ENCODE assay signal across 1 mouse cellular context in genomic region chr8:70234080-70234780, GRCm38 (mm10).
A peak's percentile ranks its signal among the peaks of the same experiment; 100 is the strongest.
TF ChIP-seq lines count a peak whose summit lies in the region.

TSS of gene Sugp2 (plus strand) at chr8:70234226.
TSS of gene Armc6 (minus strand) at chr8:70234466.

TF ChIP-seq in CH12.LX, 34 proteins besides CTCF, POLR2A, EP300 and RAD21 (continued from another document):
- TF ChIP-seq ETS1 (conservative IDR thresholded peaks at IDR 0.05; ENCODE audit: low read depth, low read length) (0 out of 2 replicates have a peak, but pooled peaks have one; percentile 14), ZC3H11A (IDR thresholded peaks at IDR 0.05; ENCODE audit: low read depth, low read length) (no peak), UBTF (IDR thresholded peaks at IDR 0.05; ENCODE audit: low read depth, low read length) (peak; percentile 53; the same call in 1 of the 2 replicates), MAFK (IDR thresholded peaks at IDR 0.05; ENCODE audit: insufficient replicate concordance, low read length) (no peak), POLR2AphosphoS2 (IDR thresholded peaks at IDR 0.05; ENCODE audit: low read depth, low read length) (peak; percentile 26; the same call in 1 of the 2 replicates), CHD1 (IDR thresholded peaks at IDR 0.05; ENCODE audit: low read depth, low read length) (no peak), TCF12 (IDR thresholded peaks at IDR 0.05; ENCODE audit: low read depth, low read length) (peak; percentile 69), ELF1 (IDR thresholded peaks at IDR 0.05; ENCODE audit: low read depth, low read length) (peak; percentile 78), SIN3A (IDR thresholded peaks at IDR 0.05; ENCODE audit: low read length) (peak; percentile 100), ZKSCAN1 (IDR thresholded peaks at IDR 0.05; ENCODE audit: borderline replicate concordance, low read depth, low read length) (no peak), TBP (conservative IDR thresholded peaks at IDR 0.05; ENCODE audit: low read depth, low read length) (peak; percentile 51; the same call in 1 of the 2 replicates), MAZ (IDR thresholded peaks at IDR 0.05; ENCODE audit: low read depth, low read length) (peak; percentile 79; the same call in 1 of the 2 replicates), GABPA (IDR thresholded peaks at IDR 0.05; ENCODE audit: insufficient replicate concordance, low read depth, low read length) (no peak; the same call in 1 of the 2 replicates), ZNF384 (IDR thresholded peaks at IDR 0.05; ENCODE audit: low read depth, low read length) (no peak), USF2 (conservative IDR thresholded peaks at IDR 0.05; ENCODE audit: low read depth, low read length) (0 out of 2 replicates have a peak, but pooled peaks have one; percentile 9), USF1 (IDR thresholded peaks at IDR 0.05; ENCODE audit: low read depth, low read length) (peak; percentile 60), NELFE (IDR thresholded peaks at IDR 0.05; ENCODE audit: low read depth, low read length) (peak; percentile 98), CHD2 (IDR thresholded peaks at IDR 0.05; ENCODE audit: low read length) (no peak), KAT2A (IDR thresholded peaks at IDR 0.05; ENCODE audit: insufficient replicate concordance, low read length) (peak; percentile 78; the same call in 1 of the 2 replicates), JUN (IDR thresholded peaks at IDR 0.05; ENCODE audit: insufficient read depth, low read depth, low read length) (no peak), MEF2A (IDR thresholded peaks at IDR 0.05; ENCODE audit: borderline replicate concordance, low read depth, low read length) (peak; percentile 50), MXI1 (IDR thresholded peaks at IDR 0.05; ENCODE audit: low read depth, low read length) (peak; percentile 100), ZMIZ1 (IDR thresholded peaks at IDR 0.05; ENCODE audit: low read depth, low read length) (peak; percentile 79; the same call in 1 of the 2 replicates), PAX5 (IDR thresholded peaks at IDR 0.05; ENCODE audit: low read length) (no peak), MYC (IDR thresholded peaks at IDR 0.05; ENCODE audit: low read depth, low read length) (peak; percentile 97), RCOR1 (conservative IDR thresholded peaks at IDR 0.05; ENCODE audit: low read depth, low read length) (no peak), IRF4 (IDR thresholded peaks at IDR 0.05; ENCODE audit: low read depth, low read length) (peak; percentile 59; the same call in 1 of the 2 replicates), SMC3 (IDR thresholded peaks at IDR 0.05; ENCODE audit: low read depth, low read length) (no peak)
